Mouse (Mus musculus) B cell, adult (primary cell): ENCODE measurements around the gene Apof. TPM values are rescaled to one million over a fixed set of nuclear protein-coding genes. Genes with fewer than 3 reads are reported as not detected.

Experiments used
- total RNA-seq: library from RNA; stranded (reverse); gene quantifications from 4 replicates; pipeline ENCODE4 v1.2.4, GENCODE M21; 2023; ENCODE audit not compliant: inconsistent age

Apof gene
- total RNA-seq = 0.54 to 2.0 TPM (median 0.83 TPM) in 4 replicates

GRCm38 (mm10) chr10:128268371-128268770 is at the start of gene Apof:
TSS of gene Apof (plus strand) at chr10:128268671.

GRCm38 (mm10) chr10:128225538-128225937 is 42.9 kb upstream of the Apof start, which contains the start of gene Mip:
TSS of gene Mip (plus strand) at chr10:128225838.

GRCm38 (mm10) chr10:128231697-128232419 is 36.6 kb upstream of the Apof start, which contains the start of gene Timeless:
TSS of gene Timeless (plus strand) at chr10:128232065.

GRCm38 (mm10) chr10:128253677-128254255 is 14.7 kb upstream of the Apof start, which contains the start of gene Apon:
TSS of gene Apon (plus strand) at chr10:128254096.

GRCm38 (mm10) chr10:128270287-128270841 is 1.9 kb downstream of the Apof start, which contains the start of gene Stat2:
TSS of gene Stat2 (plus strand) at chr10:128270559.

GRCm38 (mm10) chr10:128298702-128299171 is 30.3 kb downstream of the Apof start, which contains the start of gene Il23a:
TSS of gene Il23a (minus strand) at chr10:128298752.

GRCm38 (mm10) chr10:128303126-128304021 is 34.9 kb downstream of the Apof start, which contains the start of gene Pan2:
TSS of gene Pan2 (plus strand) at chr10:128303335.

Other genes with a start within 250 kb of the Apof start
- 579 to 612 TPM (median 595 TPM) in 4 replicates for gene Naca, start 233.1 kb upstream of the Apof start, total RNA-seq
- 125 to 138 TPM (median 132 TPM) in 4 replicates for gene Ptges3, start 209.7 kb upstream of the Apof start, total RNA-seq
- gene Atp5b, start 185.4 kb upstream of the Apof start, total RNA-seq = 578 to 690 TPM (median 600 TPM) in 4 replicates
- gene Baz2a, start 177.1 kb upstream of the Apof start, total RNA-seq = 114 to 132 TPM (median 129 TPM) in 4 replicates
- 46.0 to 52.1 TPM (median 47.1 TPM) in 4 replicates for gene Rbms2, start 88.4 kb upstream of the Apof start, total RNA-seq
- gene Gls2, start 74.2 kb upstream of the Apof start, total RNA-seq = not detected in 4 replicates
- gene Spryd4, start 56.9 kb upstream of the Apof start, total RNA-seq = 12.9 to 16.0 TPM (median 15.8 TPM) in 4 replicates
- not detected in 4 replicates for gene Mip, start 42.8 kb upstream of the Apof start, total RNA-seq
- 11.7 to 20.7 TPM (median 15.9 TPM) in 4 replicates for gene Timeless, start 36.6 kb upstream of the Apof start, total RNA-seq
- gene Apon, start 14.6 kb upstream of the Apof start, total RNA-seq = 0.48 TPM in 1 of 4 replicates, not detected in the others
- 109 to 134 TPM (median 120 TPM) in 4 replicates for gene Stat2, start 1.9 kb downstream of the Apof start, total RNA-seq
- gene Il23a, start 30.1 kb downstream of the Apof start, total RNA-seq = 0.30 TPM in 1 of 4 replicates, not detected in the others
- gene Pan2, start 34.7 kb downstream of the Apof start, total RNA-seq = 57.7 to 65.1 TPM (median 61.2 TPM) in 4 replicates
- gene Cnpy2, start 53.8 kb downstream of the Apof start, total RNA-seq = 19.3 to 27.7 TPM (median 21.7 TPM) in 4 replicates
- 105 to 106 TPM (median 105 TPM) in 4 replicates for gene Cs, start 69.1 kb downstream of the Apof start, total RNA-seq
- 29.6 to 36.9 TPM (median 33.0 TPM) in 4 replicates for gene Coq10a, start 100.3 kb downstream of the Apof start, total RNA-seq
- 66.2 to 68.1 TPM (median 67.1 TPM) in 4 replicates for gene Ankrd52, start 108.4 kb downstream of the Apof start, total RNA-seq
- gene Slc39a5, start 132.6 kb downstream of the Apof start, total RNA-seq = 0.83 TPM in 1 of 4 replicates, not detected in the others
- 49.3 to 60.3 TPM (median 54.7 TPM) in 4 replicates for gene Nabp2, start 142.8 kb downstream of the Apof start, total RNA-seq
- 58.7 to 71.1 TPM (median 64.1 TPM) in 4 replicates for gene Rnf41, start 143.0 kb downstream of the Apof start, total RNA-seq
- gene Smarcc2, start 190.6 kb downstream of the Apof start, total RNA-seq = 149 to 158 TPM (median 152 TPM) in 4 replicates
- 518 to 597 TPM (median 546 TPM) in 4 replicates for gene Myl6, start 225.5 kb downstream of the Apof start, total RNA-seq
- 0.67 to 0.69 TPM in 2 of 4 replicates, not detected in the others for gene Myl6b, start 230.0 kb downstream of the Apof start, total RNA-seq